Mouse (Mus musculus) liver, embryonic 16.5 days (tissue): ENCODE measurements around the gene Akirin1. TPM values are rescaled to one million over a fixed set of nuclear protein-coding genes. Genes with fewer than 3 reads are reported as not detected.

Source experiments
- ATAC-seq: fragments of 200-750 bp; cut with Nextera tagmentation; 2 replicates; pipeline ENCODE4 v1.8.0; 2017; ENCODE audit warnings: low read depth, mild to moderate bottlenecking, moderate number of reproducible peaks, moderate library complexity
- H3K27ac ChIP-seq: fragments of 300-500 bp; sonication (generic); 2 replicates; pipeline ENCODE4 v1.5.1; 2014; ENCODE audit warnings: mild to moderate bottlenecking, low read length
- H3K27me3 ChIP-seq: fragments of 300-500 bp; sonication (generic); 2 replicates; pipeline ENCODE4 v1.6.1; 2014; ENCODE audit warnings: low read depth, low read length, mixed read lengths; ENCODE audit not compliant: control insufficient read depth, insufficient read depth
- H3K36me3 ChIP-seq: fragments of 300-500 bp; sonication (generic); 2 replicates; pipeline ENCODE4 v1.6.1; 2014; ENCODE audit warnings: mild to moderate bottlenecking; ENCODE audit not compliant: control insufficient read depth, insufficient read depth
- H3K4me1 ChIP-seq: fragments of 300-500 bp; sonication (generic); 2 replicates; pipeline ENCODE4 v1.6.1; 2014; ENCODE audit warnings: low read depth, low read length, mixed read lengths; ENCODE audit not compliant: control insufficient read depth
- H3K4me2 ChIP-seq: fragments of 300-500 bp; sonication (generic); 2 replicates; pipeline ENCODE4 v1.6.1; 2014; ENCODE audit warnings: low read depth, low read length, mixed read lengths
- H3K4me3 ChIP-seq: fragments of 300-500 bp; sonication (generic); 2 replicates; pipeline ENCODE4 v1.5.1; 2014; ENCODE audit warnings: low read depth, mild to moderate bottlenecking, low read length
- H3K9ac ChIP-seq: fragments of 300-500 bp; sonication (generic); 2 replicates; pipeline ENCODE4 v1.6.1; 2014; ENCODE audit warnings: low read depth, low read length
- H3K9me3 ChIP-seq: fragments of 300-500 bp; sonication (generic); replicated peaks from 2 replicates; pipeline ENCODE4 v1.6.1; 2016; ENCODE audit warnings: low read length; ENCODE audit not compliant: control insufficient read depth
- WGBS: fragments of 180-500 bp; shearing (Covaris S2); extraction: QIAGEN DNeasy Blood & Tissue Kit; methylation state at CpG from one replicate; pipeline ENCODE4 v1.1.7; 2014; ENCODE audit not compliant: insufficient replicate concordance; 5-methylcytosine and 5-hydroxymethylcytosine counted together
- polyA plus RNA-seq: library from polyadenylated mRNA; unstranded; fragments of >200 nt; fragmentation: Nextera tagmentation; extraction: Ambion mirVana; gene quantifications from 2 replicates; pipeline ENCODE4 v1.2.1, GENCODE M21; 2015

Gene Akirin1
- polyA plus RNA-seq, 1 experiment from 2014 or later, result 19.4 TPM

GRCm38 (mm10) chr4:123733532-123733931, 16.6 kb downstream of the Akirin1 start:
- H3K36me3 ChIP-seq, result peaks cover 10% of the 10 kb centered on the region
- 70% methylated on average over 9 of the region's 9 CpGs for WGBS
- H3K9me3 ChIP-seq, result no peaks in the 10 kb centered on the region
- no peak overlapping the region for H3K9ac ChIP-seq
- H3K4me2 ChIP-seq, result no peak overlapping the region
- H3K4me1 ChIP-seq, result no peaks in the 10 kb centered on the region
- H3K4me3 ChIP-seq, result no peak overlapping the region
- ATAC-seq, result no peak
- no peaks in the 10 kb centered on the region for H3K27me3 ChIP-seq
- H3K27ac ChIP-seq, result no peak overlapping the region

GRCm38 (mm10) chr4:123732921-123733320, 17.2 kb downstream of the Akirin1 start:
- Histone ChIP-seq H3K9me3 (no peaks in the 10 kb centered on the region), H3K4me1 (no peaks in the 10 kb centered on the region), H3K4me2 (no peak overlapping the region), H3K27me3 (no peaks in the 10 kb centered on the region), H3K4me3 (no peak overlapping the region), H3K27ac (no peak overlapping the region), H3K9ac (no peak overlapping the region), H3K36me3 (peaks cover 4% of the 10 kb centered on the region)
- no peak for ATAC-seq
- WGBS, result 54% methylated on average over 2 of the region's 2 CpGs

- ATAC-seq, result no peak
- no peaks in the 10 kb centered on the region for H3K27me3 ChIP-seq
- no peaks in the 10 kb centered on the region for H3K9me3 ChIP-seq
- 75% methylated on average over 4 of the region's 4 CpGs for WGBS
- H3K9ac ChIP-seq, result no peak overlapping the region
- no peaks in the 10 kb centered on the region; the same call in none of the 2 replicates for H3K36me3 ChIP-seq
- H3K27ac ChIP-seq, result no peak overlapping the region
- no peak overlapping the region for H3K4me2 ChIP-seq
- no peaks in the 10 kb centered on the region for H3K4me1 ChIP-seq
- no peak overlapping the region for H3K4me3 ChIP-seq
These were observed 17.8 kb downstream of the Akirin1 start for GRCm38 (mm10) chr4:123732163-123732910.

GRCm38 (mm10) chr4:123721761-123722160, 28.4 kb downstream of the Akirin1 start:
- peaks cover 10% of the 10 kb centered on the region for H3K4me1 ChIP-seq
- no peak overlapping the region for H3K4me2 ChIP-seq
- H3K9me3 ChIP-seq, result no peaks in the 10 kb centered on the region
- H3K27me3 ChIP-seq, result no peaks in the 10 kb centered on the region
- H3K27ac ChIP-seq, result no peak overlapping the region
- no peaks in the 10 kb centered on the region for H3K36me3 ChIP-seq
- ATAC-seq, result no peak
- 62% methylated on average over 4 of the region's 4 CpGs for WGBS
- H3K4me3 ChIP-seq, result no peak overlapping the region
- no peak overlapping the region for H3K9ac ChIP-seq

- ATAC-seq, result peak; percentile 8; the same call in 1 of the 2 replicates
- 15% methylated on average over 7 of the region's 7 CpGs for WGBS
- H3K27me3 ChIP-seq, result no peaks in the 10 kb centered on the region
- peak overlapping the region; percentile 91 for H3K27ac ChIP-seq
- H3K36me3 ChIP-seq, result no peaks in the 10 kb centered on the region; the same call in 1 of the 2 replicates
- H3K4me3 ChIP-seq, result peak overlapping the region; percentile 85
- H3K9me3 ChIP-seq, result no peaks in the 10 kb centered on the region
- peaks cover 10% of the 10 kb centered on the region for H3K4me1 ChIP-seq
- H3K4me2 ChIP-seq, result peak overlapping the region; percentile 81
- H3K9ac ChIP-seq, result peak overlapping the region; percentile 74
These were observed 31.7 kb downstream of the Akirin1 start for GRCm38 (mm10) chr4:123718434-123718780.

GRCm38 (mm10) chr4:123717574-123718433, 32.3 kb downstream of the Akirin1 start, which contains the start of gene Ndufs5:
Gene Ndufs5, minus strand, starts transcription at chr4:123718202.
- no peaks in the 10 kb centered on the region; the same call in 1 of the 2 replicates for H3K36me3 ChIP-seq
- H3K9ac ChIP-seq, result peak within 1 kb of the TSS; percentile 87
- no peaks in the 10 kb centered on the region for H3K9me3 ChIP-seq
- H3K4me1 ChIP-seq, result peaks cover 10% of the 10 kb centered on the region
- no peaks in the 10 kb centered on the region for H3K27me3 ChIP-seq
- H3K4me3 ChIP-seq, result peak within 1 kb of the TSS; percentile 85
- WGBS, result under 1% methylated on average over 40 of the region's 40 CpGs
- H3K27ac ChIP-seq, result peak within 1 kb of the TSS; percentile 91
- H3K4me2 ChIP-seq, result peak within 1 kb of the TSS; percentile 81
- ATAC-seq, result peak; percentile 99

GRCm38 (mm10) chr4:123712431-123712830, 37.7 kb downstream of the Akirin1 start:
- Histone ChIP-seq H3K36me3 (no peaks in the 10 kb centered on the region; the same call in 1 of the 2 replicates), H3K9me3 (no peaks in the 10 kb centered on the region), H3K27me3 (no peaks in the 10 kb centered on the region), H3K4me3 (no peak overlapping the region), H3K9ac (no peak overlapping the region), H3K27ac (no peak overlapping the region), H3K4me1 (peaks cover 3% of the 10 kb centered on the region), H3K4me2 (no peak overlapping the region)
- no peak for ATAC-seq
- WGBS, result 76% methylated on average over 1 of the region's 3 CpGs

GRCm38 (mm10) chr4:123707340-123707739, 42.8 kb downstream of the Akirin1 start:
- Histone ChIP-seq H3K27me3 (no peaks in the 10 kb centered on the region), H3K4me1 (no peaks in the 10 kb centered on the region), H3K9me3 (no peaks in the 10 kb centered on the region), H3K4me3 (no peak overlapping the region), H3K9ac (no peak overlapping the region), H3K4me2 (no peak overlapping the region), H3K27ac (no peak overlapping the region), H3K36me3 (no peaks in the 10 kb centered on the region)
- no peak for ATAC-seq
- 79% methylated on average over 5 of the region's 5 CpGs for WGBS

- H3K27me3 ChIP-seq, result no peaks in the 10 kb centered on the region
- H3K4me3 ChIP-seq, result no peak overlapping the region
- WGBS, result 69% methylated on average over 2 of the region's 2 CpGs
- H3K4me1 ChIP-seq, result no peaks in the 10 kb centered on the region
- no peak for ATAC-seq
- H3K4me2 ChIP-seq, result no peak overlapping the region
- H3K9ac ChIP-seq, result no peak overlapping the region
- H3K9me3 ChIP-seq, result no peaks in the 10 kb centered on the region
- no peak overlapping the region for H3K27ac ChIP-seq
- H3K36me3 ChIP-seq, result no peaks in the 10 kb centered on the region
These were observed 44.8 kb downstream of the Akirin1 start for GRCm38 (mm10) chr4:123705340-123705739.
